Mouse (Mus musculus) NIH3T3 (cell line): ENCODE data around the gene Rhbdf1.

Experiments used
- DNase-seq: peaks from one replicate; pipeline ENCODE4 v3.0.0-alpha.2; 2012; ENCODE audit warnings: low read depth

The Rhbdf1 gene

GRCm38 (mm10) chr11:32190603-32191110 lies 31.4 kb downstream of the Rhbdf1 start:
- DNase-seq: no peak

- DNase-seq: no peak
These were observed 32.0 kb downstream of the Rhbdf1 start for GRCm38 (mm10) chr11:32190119-32190518.

GRCm38 (mm10) chr11:32189434-32189833 lies 32.7 kb downstream of the Rhbdf1 start:
- DNase-seq: no peak

GRCm38 (mm10) chr11:32188881-32189280 lies 33.2 kb downstream of the Rhbdf1 start:
- DNase-seq: no peak

GRCm38 (mm10) chr11:32187256-32187655 lies 34.8 kb downstream of the Rhbdf1 start:
- DNase-seq: no peak

- no peak for DNase-seq
These were observed 36.1 kb downstream of the Rhbdf1 start for GRCm38 (mm10) chr11:32186031-32186430.

GRCm38 (mm10) chr11:32184469-32184868 lies 37.6 kb downstream of the Rhbdf1 start:
- DNase-seq: no peak

- peak; percentile 91 for DNase-seq
These were observed 39.9 kb downstream of the Rhbdf1 start for GRCm38 (mm10) chr11:32181973-32182868.

- no peak for DNase-seq
These were observed 40.9 kb downstream of the Rhbdf1 start for GRCm38 (mm10) chr11:32181246-32181645.

- no peak for DNase-seq
These were observed 43.6 kb downstream of the Rhbdf1 start for GRCm38 (mm10) chr11:32178506-32178905.

GRCm38 (mm10) chr11:32166683-32167082 lies 55.4 kb downstream of the Rhbdf1 start:
- no peak for DNase-seq

- peak; percentile 64 for DNase-seq
These were observed 59.9 kb downstream of the Rhbdf1 start for GRCm38 (mm10) chr11:32161922-32162804.

GRCm38 (mm10) chr11:32161500-32161899 lies 60.6 kb downstream of the Rhbdf1 start:
- no peak for DNase-seq

- no peak for DNase-seq
These were observed 61.8 kb downstream of the Rhbdf1 start for GRCm38 (mm10) chr11:32160341-32160740.
